Mouse (Mus musculus) brain, embryonic 14.5 days (tissue): ENCODE measurements around the gene Gm39566. TPM values are rescaled to one million over a fixed set of nuclear protein-coding genes. Genes with fewer than 3 reads are reported as not detected.

Experiments
- DNase-seq: peaks from one replicate; pipeline ENCODE4 v3.0.0-alpha.2; 2011; ENCODE audit warnings: low read depth
- CTCF ChIP-seq: fragments of 200-500 bp; IDR thresholded peaks from 2 replicates; pipeline ENCODE4 v1.5.1; 2012; ENCODE audit warnings: inconsistent platforms, mild to moderate bottlenecking, moderate library complexity, borderline replicate concordance; ENCODE audit not compliant: insufficient read depth, insufficient read length; ENCODE audit errors: extremely low read depth
- POLR2A ChIP-seq: fragments of 200-500 bp; IDR thresholded peaks from 2 replicates; pipeline ENCODE4 v1.6.1; 2012; ENCODE audit warnings: mild to moderate bottlenecking, inconsistent platforms, borderline replicate concordance; ENCODE audit not compliant: poor library complexity, insufficient read depth, insufficient read length, severe bottlenecking; ENCODE audit errors: extremely low read depth
- polyA plus RNA-seq: library from polyadenylated mRNA; depleted of rRNA; stranded (reverse); fragments of >200 nt; gene quantifications from 2 replicates; pipeline ENCODE4 v1.2.3, GENCODE M21; 2012; rRNA removed

The Gm39566 gene
- polyA plus RNA-seq, 1 experiment = not detected

DNA sequence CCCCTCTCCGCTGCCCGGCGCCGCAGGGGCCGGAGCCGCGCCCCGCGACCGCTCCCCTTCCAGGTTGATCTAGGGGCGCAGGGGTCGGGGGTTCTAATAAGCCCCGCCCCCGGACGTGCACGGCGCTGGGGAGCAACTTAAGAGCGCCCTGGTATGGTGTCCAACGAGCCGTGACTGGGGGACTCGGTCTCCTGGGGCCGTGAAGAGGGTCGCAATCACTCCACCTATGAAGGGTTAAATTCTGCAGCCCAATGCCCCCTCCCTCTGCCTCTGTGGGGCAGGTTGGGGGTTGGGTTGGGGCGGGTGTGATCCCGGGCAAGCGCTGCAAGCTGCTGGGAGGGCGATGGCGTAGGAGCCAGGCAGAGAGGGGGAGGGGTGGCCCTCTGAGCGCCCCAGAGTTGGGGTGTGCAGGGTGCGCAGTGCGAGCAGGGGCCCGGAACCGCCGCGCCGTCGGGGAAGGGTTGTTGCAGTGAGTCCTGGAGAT, 48.9 kb downstream of the Gm39566 start:
- DNase-seq = peak; percentile 70
- TF ChIP-seq CTCF = no peak
- 0 out of 2 replicates have a peak, but pooled peaks have one; percentile 9 for TF ChIP-seq POLR2A

DNA sequence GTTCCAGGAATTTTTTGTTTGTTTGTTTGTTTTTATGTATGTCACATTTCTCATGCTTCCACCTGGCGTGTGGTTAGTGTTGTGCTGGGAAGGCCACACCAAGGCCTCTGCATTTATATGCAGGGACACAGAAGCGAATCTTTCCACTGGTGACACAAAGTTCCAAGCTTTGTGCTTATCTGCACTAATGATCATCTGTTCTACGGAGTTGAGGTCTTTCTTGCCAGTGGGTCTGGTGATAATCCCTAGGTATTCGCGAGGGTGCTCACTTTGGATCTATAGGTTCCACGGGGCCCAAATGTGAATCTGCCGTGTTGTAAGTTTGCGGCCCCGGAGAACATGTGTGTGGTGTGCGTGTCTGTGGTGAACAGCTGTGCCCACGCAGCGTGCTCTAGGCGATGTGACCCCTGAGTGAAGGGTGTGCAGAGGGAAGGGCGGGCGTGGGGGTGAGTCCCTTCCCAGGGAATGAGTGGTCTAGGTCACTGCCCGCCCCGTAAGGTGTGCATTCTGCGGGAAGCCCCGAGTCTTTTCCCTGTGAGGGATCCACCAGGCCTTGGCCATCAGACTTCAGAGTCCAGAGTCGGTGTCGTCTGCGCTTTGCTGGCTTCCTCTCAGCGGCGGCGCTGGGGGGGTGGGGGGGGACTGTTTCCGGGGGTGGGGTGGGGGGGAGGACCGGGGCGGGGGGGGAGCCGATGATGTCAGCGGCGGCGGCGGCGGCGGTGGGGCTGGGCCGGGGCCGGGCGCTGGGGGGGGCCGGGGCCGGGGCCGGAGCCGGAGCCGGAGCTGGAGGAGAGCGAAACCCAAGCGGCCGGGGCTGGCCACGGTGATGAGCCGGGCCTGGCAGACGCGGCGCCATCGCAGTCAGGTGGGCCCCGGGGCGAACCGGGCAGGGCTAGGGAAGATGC, 49.6 kb downstream of the Gm39566 start, which contains the start of gene Zbtb4:
Zbtb4 (plus strand) TSS at position 692 of the 905 bp plus-strand sequence.
- peak; percentile 31 for DNase-seq

DNA sequence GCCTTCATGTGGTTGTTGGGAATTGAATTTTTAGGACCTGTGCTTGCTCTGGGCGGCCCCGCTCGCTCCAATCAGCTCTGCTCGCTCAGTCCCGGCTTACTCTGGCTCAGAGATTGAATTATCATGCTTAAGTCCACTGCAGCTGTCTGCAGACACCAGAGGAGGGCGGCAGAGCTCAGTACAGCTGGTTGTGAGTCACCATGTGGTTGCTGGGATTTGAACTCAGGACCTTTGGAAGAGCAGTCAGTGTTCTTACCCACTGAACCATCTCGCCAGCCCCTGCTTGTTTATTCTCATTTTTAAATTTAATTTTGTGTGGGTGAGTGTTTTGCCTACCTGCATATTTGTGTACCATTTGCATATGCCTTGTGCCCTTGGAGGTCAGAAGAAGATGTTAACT, 51.5 kb downstream of the Gm39566 start:
- TF ChIP-seq POLR2A (no peak), CTCF (peak; percentile 20; the same call in 1 of the 2 replicates)
- DNase-seq = no peak

More for the DNA sequence above, 49.6 kb downstream of the Gm39566 start, which contains the start of gene Zbtb4:
- TF ChIP-seq CTCF = no peak
- TF ChIP-seq POLR2A = no peak

DNA sequence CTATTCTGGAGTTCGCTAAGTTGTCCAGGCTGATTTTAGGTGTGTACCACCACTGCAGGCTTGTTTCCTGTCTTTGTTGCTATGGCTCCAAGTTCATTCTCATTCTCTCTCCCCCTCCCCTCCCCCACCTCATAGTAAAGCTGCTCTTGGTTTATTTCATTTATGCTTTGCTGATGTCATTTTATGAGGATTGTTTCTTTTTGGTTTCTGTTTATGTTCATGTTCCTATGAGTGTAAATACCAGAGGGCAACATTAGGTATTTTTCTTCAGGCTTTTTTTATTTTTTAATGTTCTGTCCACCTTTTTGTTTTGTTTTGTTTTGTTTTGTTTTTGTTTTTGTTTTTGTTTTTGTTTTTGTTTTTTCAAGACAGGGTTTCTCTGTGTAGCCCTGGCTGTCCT, 53.2 kb downstream of the Gm39566 start, which contains the start of gene Slc35g3:
Slc35g3 (minus strand) TSS at position 101 of the 400 bp plus-strand sequence.
- no peak for DNase-seq
- no peak for TF ChIP-seq CTCF

Other genes starting within 250 kb of the Gm39566 start
- 20.9 and 27.0 TPM in 2 replicates for gene Wrap53, start 235.0 kb downstream of the Gm39566 start, polyA plus RNA-seq
- gene Trp53, start 234.9 kb downstream of the Gm39566 start, polyA plus RNA-seq = 93.6 and 131 TPM in 2 replicates
- 44.3 and 74.7 TPM in 2 replicates for gene Atp1b2, start 209.4 kb downstream of the Gm39566 start, polyA plus RNA-seq
- gene Shbg, start 197.4 kb downstream of the Gm39566 start, polyA plus RNA-seq = 0.08 TPM in 1 of 2 replicates, not detected in the other
- 13.7 and 17.8 TPM in 2 replicates for gene Sat2, start 193.3 kb downstream of the Gm39566 start, polyA plus RNA-seq
- gene Fxr2, start 182.3 kb downstream of the Gm39566 start, polyA plus RNA-seq = 129 and 151 TPM in 2 replicates
- gene Sox15, start 160.0 kb downstream of the Gm39566 start, polyA plus RNA-seq = 0.42 TPM in 1 of 2 replicates, not detected in the other
- 133 and 185 TPM in 2 replicates for gene Mpdu1, start 152.7 kb downstream of the Gm39566 start, polyA plus RNA-seq
- gene Cd68, start 149.1 kb downstream of the Gm39566 start, polyA plus RNA-seq = 7.8 and 10.8 TPM in 2 replicates
- 894 and 1,040 TPM in 2 replicates for gene Eif4a1, start 142.9 kb downstream of the Gm39566 start, polyA plus RNA-seq
- 139 and 167 TPM in 2 replicates for gene Senp3, start 133.2 kb downstream of the Gm39566 start, polyA plus RNA-seq
- 0.55 and 0.71 TPM in 2 replicates for gene Tnfsf13, start 129.5 kb downstream of the Gm39566 start, polyA plus RNA-seq
- gene Tnfsf12, start 119.4 kb downstream of the Gm39566 start, polyA plus RNA-seq = 5.3 and 6.0 TPM in 2 replicates
- gene Tnfsfm13, start 119.2 kb downstream of the Gm39566 start, polyA plus RNA-seq = 0.77 and 1.2 TPM in 2 replicates
- 35.8 and 71.0 TPM in 2 replicates for gene Polr2a, start 56.7 kb downstream of the Gm39566 start, polyA plus RNA-seq
- gene Slc35g3, start 53.3 kb downstream of the Gm39566 start, polyA plus RNA-seq = 0.68 and 1.1 TPM in 2 replicates
- 10.0 and 12.1 TPM in 2 replicates for gene Zbtb4, start 49.4 kb downstream of the Gm39566 start, polyA plus RNA-seq
- 3.0 and 4.2 TPM in 2 replicates for gene Chrnb1, start 19.4 kb downstream of the Gm39566 start, polyA plus RNA-seq
- gene Fgf11, start 13.4 kb downstream of the Gm39566 start, polyA plus RNA-seq = 20.4 and 20.9 TPM in 2 replicates
- gene Tmem102, start 9.7 kb downstream of the Gm39566 start, polyA plus RNA-seq = 0.30 and 0.36 TPM in 2 replicates
- not detected in 2 replicates for gene Spem2, start 3.2 kb upstream of the Gm39566 start, polyA plus RNA-seq
- 1.3 and 1.4 TPM in 2 replicates for gene Spem1, start 6.9 kb upstream of the Gm39566 start, polyA plus RNA-seq
- 123 and 183 TPM in 2 replicates for gene Nlgn2, start 22.5 kb upstream of the Gm39566 start, polyA plus RNA-seq
- 167 and 271 TPM in 2 replicates for gene Tmem256, start 23.2 kb upstream of the Gm39566 start, polyA plus RNA-seq
- 86.3 and 105 TPM in 2 replicates for gene Plscr3, start 31.1 kb upstream of the Gm39566 start, polyA plus RNA-seq
- gene Tnk1, start 43.4 kb upstream of the Gm39566 start, polyA plus RNA-seq = 0.18 and 0.29 TPM in 2 replicates
- not detected in 2 replicates for gene Tmem95, start 62.7 kb upstream of the Gm39566 start, polyA plus RNA-seq
- 1.6 and 1.9 TPM in 2 replicates for gene Kctd11, start 66.1 kb upstream of the Gm39566 start, polyA plus RNA-seq
- 0.59 and 0.82 TPM in 2 replicates for gene Acap1, start 80.2 kb upstream of the Gm39566 start, polyA plus RNA-seq
- 8.5 and 9.5 TPM in 2 replicates for gene 2810408A11Rik, start 85.7 kb upstream of the Gm39566 start, polyA plus RNA-seq
- 118 and 129 TPM in 2 replicates for gene Neurl4, start 85.8 kb upstream of the Gm39566 start, polyA plus RNA-seq
- 80.8 and 109 TPM in 2 replicates for gene Gps2, start 98.6 kb upstream of the Gm39566 start, polyA plus RNA-seq
- 727 and 821 TPM in 2 replicates for gene Eif5a, start 106.7 kb upstream of the Gm39566 start, polyA plus RNA-seq
- gene Ybx2, start 120.5 kb upstream of the Gm39566 start, polyA plus RNA-seq = 45.0 and 67.9 TPM in 2 replicates
- 5.2 and 12.5 TPM in 2 replicates for gene Slc2a4, start 132.9 kb upstream of the Gm39566 start, polyA plus RNA-seq
- gene Cldn7, start 149.5 kb upstream of the Gm39566 start, polyA plus RNA-seq = 0.33 and 0.38 TPM in 2 replicates
- 98.1 and 110 TPM in 2 replicates for gene Ctdnep1, start 165.9 kb upstream of the Gm39566 start, polyA plus RNA-seq
- 127 and 159 TPM in 2 replicates for gene Elp5, start 167.2 kb upstream of the Gm39566 start, polyA plus RNA-seq
- gene Gabarap, start 175.8 kb upstream of the Gm39566 start, polyA plus RNA-seq = 457 and 501 TPM in 2 replicates
- 49.2 and 54.9 TPM in 2 replicates for gene Phf23, start 180.5 kb upstream of the Gm39566 start, polyA plus RNA-seq
- gene Dvl2, start 185.3 kb upstream of the Gm39566 start, polyA plus RNA-seq = 36.8 and 45.7 TPM in 2 replicates
- 36.0 and 43.9 TPM in 2 replicates for gene Acadvl, start 200.1 kb upstream of the Gm39566 start, polyA plus RNA-seq
- gene Dlg4, start 201.6 kb upstream of the Gm39566 start, polyA plus RNA-seq = 231 and 306 TPM in 2 replicates
- gene Asgr1, start 238.8 kb upstream of the Gm39566 start, polyA plus RNA-seq = 1.2 and 1.8 TPM in 2 replicates